ENCODE assay signal across 8 mouse cellular contexts in the genomic region with DNA sequence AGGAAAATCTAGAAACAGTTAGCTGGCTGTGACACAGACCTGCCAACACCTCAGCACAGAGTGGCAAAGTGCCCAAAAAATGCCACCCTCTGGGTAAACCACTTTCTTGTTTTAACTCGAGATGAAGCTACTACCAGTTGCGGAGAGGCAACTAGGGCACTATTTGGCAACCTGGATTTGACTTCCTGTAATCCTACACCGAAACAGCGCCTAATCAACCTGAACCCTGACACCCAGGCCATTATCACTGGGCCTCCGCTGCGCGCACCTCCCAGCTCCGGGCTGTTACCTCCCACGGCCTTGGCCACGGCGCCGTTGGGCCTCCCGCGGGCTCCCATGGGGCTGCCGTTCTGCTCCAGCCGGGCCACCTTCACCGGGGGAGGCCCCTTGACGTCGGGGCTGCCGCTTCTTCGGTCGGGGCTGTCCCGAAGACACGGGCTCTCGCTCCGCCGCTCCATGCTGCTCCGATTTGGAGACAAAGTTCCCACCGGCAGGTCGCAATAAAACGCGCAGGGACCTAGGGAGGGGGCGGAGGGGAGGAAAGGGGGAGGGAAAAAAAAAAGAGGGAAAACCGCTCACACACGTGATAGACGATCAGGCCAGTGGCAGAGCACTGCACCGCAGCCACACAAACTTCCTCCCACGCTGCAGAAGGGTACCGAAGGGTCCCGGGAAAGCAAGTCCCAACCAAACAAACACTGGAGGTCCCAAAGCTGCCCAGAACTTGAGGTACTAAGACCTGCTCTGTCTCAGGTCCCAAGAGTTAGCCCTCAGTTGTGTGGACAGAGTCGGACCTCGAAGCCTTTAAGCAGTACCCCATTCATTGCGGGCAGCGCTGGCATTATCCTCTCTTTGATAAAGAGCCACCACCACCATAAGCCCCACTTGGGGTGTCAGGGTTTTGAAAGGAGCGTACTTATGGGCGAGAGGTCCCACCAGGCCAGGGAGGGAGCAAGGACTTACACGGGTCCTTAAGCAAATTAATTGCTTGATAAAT. TPM values are rescaled to one million over a fixed set of nuclear protein-coding genes. Genes with fewer than 3 reads are reported as not detected.
A peak's percentile ranks its signal among the peaks of the same experiment; 100 is the strongest.
DNase-seq lines count a peak whose midpoint lies in the region; ATAC-seq and TF ChIP-seq lines count a peak whose summit lies in the region.

No protein-coding gene starts in this region.

- ATAC-seq in heart, embryonic 12.5 days (ENCODE audit: insufficient number of reproducible peaks, low FRiP score): no peak
- no peak for ATAC-seq in hindbrain, embryonic 11.5 days (ENCODE audit: low FRiP score)
- ATAC-seq in limb, embryonic 12.5 days (ENCODE audit: insufficient number of reproducible peaks, insufficient read depth, low FRiP score, low TSS enrichment, low read depth): no peak

- peak overlapping the region; percentile 45 for H3K4me3 ChIP-seq in heart, embryonic 12.5 days
- peak overlapping the region; percentile 74 for H3K4me3 ChIP-seq in cortical plate, adult 2 months (ENCODE audit: insufficient read depth, low read length)
- H3K4me3 ChIP-seq in hindbrain, embryonic 11.5 days (ENCODE audit: low read depth, low read length): peak overlapping the region; percentile 36
- peak overlapping the region; percentile 44 for H3K4me3 ChIP-seq in limb, embryonic 12.5 days (replicated peaks)
- peak overlapping the region; percentile 62 for H3K4me3 ChIP-seq in small intestine, adult 2 months (ENCODE audit: low read depth, low read length)

- peaks cover 25% of the 10 kb centered on the region for H3K4me1 ChIP-seq in heart, embryonic 12.5 days (replicated peaks)
- H3K4me1 ChIP-seq in cortical plate, adult 2 months (ENCODE audit: control insufficient read depth, insufficient read depth, low read length): no peaks in the 10 kb centered on the region
- H3K4me1 ChIP-seq in hindbrain, embryonic 11.5 days (replicated peaks; ENCODE audit: control insufficient read depth, insufficient read depth, low read length): peaks cover 10% of the 10 kb centered on the region; the same call in 1 of the 2 replicates
- H3K4me1 ChIP-seq in limb, embryonic 12.5 days (replicated peaks): peaks cover 35% of the 10 kb centered on the region
- peaks cover 6% of the 10 kb centered on the region for H3K4me1 ChIP-seq in small intestine, adult 2 months (ENCODE audit: control insufficient read depth, insufficient read depth, insufficient read length, low read length)

- WGBS in heart, embryonic 12.5 days: 2% methylated on average over 47 of the region's 47 CpGs
- WGBS in hindbrain, embryonic 11.5 days: 2% methylated on average over 47 of the region's 47 CpGs
- under 1% methylated on average over 47 of the region's 47 CpGs for WGBS in limb, embryonic 12.5 days
- 5% methylated on average over 47 of the region's 47 CpGs for WGBS in small intestine, adult 2 months

- 0 out of 2 replicates have a peak, but pooled peaks have one; percentile 14 for TF ChIP-seq POLR2A in cortical plate, adult 2 months (IDR thresholded peaks at IDR 0.05; ENCODE audit: extremely low read depth, insufficient read depth, low read length)
- no peak for TF ChIP-seq POLR2A in small intestine, adult 2 months (IDR thresholded peaks at IDR 0.05; ENCODE audit: low read depth, low read length)

- no peak for TF ChIP-seq CTCF in cortical plate, adult 2 months (IDR thresholded peaks at IDR 0.05; ENCODE audit: extremely low read depth, insufficient read depth, low read length)
- TF ChIP-seq CTCF in small intestine, adult 2 months (IDR thresholded peaks at IDR 0.05; ENCODE audit: extremely low read depth, insufficient read length, insufficient replicate concordance, low read depth, low read length): no peak

- peak overlapping the region; percentile 29; the same call in 1 of the 2 replicates for H3K9ac ChIP-seq in heart, embryonic 12.5 days
- H3K9ac ChIP-seq in hindbrain, embryonic 11.5 days (ENCODE audit: low read depth, low read length): peak overlapping the region; percentile 31; the same call in 1 of the 2 replicates
- H3K9ac ChIP-seq in limb, embryonic 12.5 days (replicated peaks): peak overlapping the region; percentile 48; the same call in 1 of the 2 replicates

- no peaks in the 10 kb centered on the region for H3K36me3 ChIP-seq in heart, embryonic 12.5 days
- H3K36me3 ChIP-seq in hindbrain, embryonic 11.5 days (ENCODE audit: control insufficient read depth, insufficient read depth, low read length): no peaks in the 10 kb centered on the region
- H3K36me3 ChIP-seq in limb, embryonic 12.5 days: no peaks in the 10 kb centered on the region
- peaks cover 3% of the 10 kb centered on the region; the same call in 1 of the 2 replicates for H3K36me3 ChIP-seq in small intestine, adult 2 months (ENCODE audit: control insufficient read depth, insufficient read depth, low read length)

- H3K27ac ChIP-seq in heart, embryonic 12.5 days (ENCODE audit: poor library complexity, severe bottlenecking): no peak overlapping the region
- H3K27ac ChIP-seq in cortical plate, adult 2 months (ENCODE audit: insufficient read depth, low read length): 0 out of 2 replicates have a peak overlapping the region, but pooled peaks have one; percentile 41
- no peak overlapping the region for H3K27ac ChIP-seq in hindbrain, embryonic 11.5 days (ENCODE audit: low read depth, low read length)
- H3K27ac ChIP-seq in limb, embryonic 12.5 days: no peak overlapping the region
- H3K27ac ChIP-seq in small intestine, adult 2 months (ENCODE audit: insufficient read depth, low read depth, low read length): no peak overlapping the region

- intact Hi-C loops in left cerebral cortex, postnatal 14 days (cut with DNase I): loop anchor here (5.0 kb wide), 1 partner anchor 722 kb away; no protein-coding TSS in a partner anchor

- H3K4me2 ChIP-seq in heart, embryonic 12.5 days: peak overlapping the region; percentile 82
- peak overlapping the region; percentile 54 for H3K4me2 ChIP-seq in hindbrain, embryonic 11.5 days (replicated peaks; ENCODE audit: low read depth, low read length)
- H3K4me2 ChIP-seq in limb, embryonic 12.5 days: peak overlapping the region; percentile 96

- peaks cover 48% of the 10 kb centered on the region for H3K27me3 ChIP-seq in heart, embryonic 12.5 days (replicated peaks)
- H3K27me3 ChIP-seq in hindbrain, embryonic 11.5 days (ENCODE audit: control insufficient read depth, insufficient read depth, low read length): peaks cover 15% of the 10 kb centered on the region
- H3K27me3 ChIP-seq in limb, embryonic 12.5 days: peaks cover 50% of the 10 kb centered on the region
- H3K27me3 ChIP-seq in small intestine, adult 2 months (ENCODE audit: control insufficient read depth, insufficient read depth, low read length): peaks cover 12% of the 10 kb centered on the region

- no peak for DNase-seq in heart, adult 8-10 months (ENCODE audit: low spot score)
- peak; percentile 58 for DNase-seq in hindbrain, embryonic 11.5 days (ENCODE audit: low spot score)
- DNase-seq in left cerebral cortex, postnatal 14 days (ENCODE audit: low spot score in 2 of 2): no peak
- DNase-seq in frontal cortex, postnatal 14 days (ENCODE audit: low spot score in 2 of 2): no peak

- no peaks in the 10 kb centered on the region for H3K9me3 ChIP-seq in heart, embryonic 12.5 days (replicated peaks)
- no peaks in the 10 kb centered on the region for H3K9me3 ChIP-seq in hindbrain, embryonic 11.5 days (ENCODE audit: control insufficient read depth, low read length)
- H3K9me3 ChIP-seq in limb, embryonic 12.5 days: no peaks in the 10 kb centered on the region

RNA-seq across cellular contexts. Expression of gene Satb2, which starts 8.8 kb away (rescaled TPM):
- polyA plus RNA-seq in heart, embryonic 12.5 days (2016; fragmentation: Nextera tagmentation; extraction: Ambion mirVana): 0.10 and 0.22 TPM in 2 replicates
- under 1 TPM; 0.32 to 0.66 (median 0.46) TPM for total RNA-seq in heart, adult 8-10 months (2022)
- polyA plus RNA-seq in cortical plate, adult 2 months (2012; rRNA removed): 34.5 and 35.4 TPM in 2 replicates
- 1.9 and 2.0 TPM in 2 replicates for polyA plus RNA-seq in hindbrain, embryonic 11.5 days (2014; fragmentation: Nextera tagmentation; extraction: Ambion mirVana)
- 1.9 and 2.1 TPM in 2 replicates for polyA plus RNA-seq in limb, embryonic 12.5 days (2016; fragmentation: Nextera tagmentation; extraction: Ambion mirVana)
- polyA plus RNA-seq in small intestine, adult 2 months (2012; rRNA removed): 0.20 and 5.2 TPM in 2 replicates
- 100 to 1,000 TPM in 1 of 2 experiments, 10 to 100 TPM in 1; 99.7 to 109 TPM for total RNA-seq in left cerebral cortex, postnatal 14 days (2021)
